Mouse (Mus musculus): ENCODE results near the gene Pdcl3. TPM values are rescaled to one million over a fixed set of nuclear protein-coding genes. Genes with fewer than 3 reads are reported as not detected.

Gene Pdcl3
- polyA plus RNA-seq, 1 experiment from 2014 or later = 181 TPM

- H3K27ac ChIP-seq (ENCODE audit: low read length) = peak overlapping the region; percentile 86
- WGBS = 3% methylated on average over 38 of the region's 38 CpGs
- peak overlapping the region; percentile 87 for H3K4me2 ChIP-seq (ENCODE audit: low read depth, low read length)
- peak overlapping the region; percentile 92 for H3K9ac ChIP-seq (ENCODE audit: low read length)
- peak; percentile 99 for ATAC-seq (ENCODE audit: low read depth)
- peak overlapping the region; percentile 92 for H3K4me3 ChIP-seq (ENCODE audit: low read length)
- H3K9me3 ChIP-seq (ENCODE audit: control insufficient read depth, low read length) = no peaks in the 10 kb centered on the region
- H3K36me3 ChIP-seq (ENCODE audit: control insufficient read depth, insufficient read depth, low read length) = peaks cover 2% of the 10 kb centered on the region
- H3K27me3 ChIP-seq (ENCODE audit: control insufficient read depth, insufficient read depth, low read depth, low read length) = no peaks in the 10 kb centered on the region
- H3K4me1 ChIP-seq (replicated peaks; ENCODE audit: control insufficient read depth, insufficient read depth, low read length) = peaks cover 10% of the 10 kb centered on the region; the same call in 1 of the 2 replicates
Observed at GRCm38 (mm10) chr1:38987080-38987864, 1.9 kb downstream of the Pdcl3 start.

GRCm38 (mm10) chr1:38987865-38988211, 2.4 kb downstream of the Pdcl3 start:
- peak overlapping the region; percentile 92 for H3K4me3 ChIP-seq (ENCODE audit: low read length)
- no peaks in the 10 kb centered on the region for H3K9me3 ChIP-seq (ENCODE audit: control insufficient read depth, low read length)
- peak overlapping the region; percentile 86 for H3K27ac ChIP-seq (ENCODE audit: low read length)
- peaks cover 6% of the 10 kb centered on the region for H3K36me3 ChIP-seq (ENCODE audit: control insufficient read depth, insufficient read depth, low read length)
- 2% methylated on average over 25 of the region's 25 CpGs for WGBS
- no peaks in the 10 kb centered on the region for H3K27me3 ChIP-seq (ENCODE audit: control insufficient read depth, insufficient read depth, low read depth, low read length)
- H3K4me1 ChIP-seq (replicated peaks; ENCODE audit: control insufficient read depth, insufficient read depth, low read length) = peaks cover 10% of the 10 kb centered on the region; the same call in 1 of the 2 replicates
- H3K9ac ChIP-seq (ENCODE audit: low read length) = peak overlapping the region; percentile 92
- peak overlapping the region; percentile 87 for H3K4me2 ChIP-seq (ENCODE audit: low read depth, low read length)
- peak; percentile 91 for ATAC-seq (ENCODE audit: low read depth)

- no peak for ATAC-seq (ENCODE audit: low read depth)
- 14% methylated on average over 7 of the region's 7 CpGs for WGBS
- Histone ChIP-seq H3K4me3 (ENCODE audit: low read length) (peak overlapping the region; percentile 92), H3K4me2 (ENCODE audit: low read depth, low read length) (peak overlapping the region; percentile 87), H3K27ac (ENCODE audit: low read length) (peak overlapping the region; percentile 5; the same call in 1 of the 2 replicates), H3K36me3 (ENCODE audit: control insufficient read depth, insufficient read depth, low read length) (peaks cover 8% of the 10 kb centered on the region), H3K4me1 (replicated peaks; ENCODE audit: control insufficient read depth, insufficient read depth, low read length) (peaks cover 10% of the 10 kb centered on the region; the same call in 1 of the 2 replicates), H3K9ac (ENCODE audit: low read length) (peak overlapping the region; percentile 92), H3K9me3 (ENCODE audit: control insufficient read depth, low read length) (no peaks in the 10 kb centered on the region), H3K27me3 (ENCODE audit: control insufficient read depth, insufficient read depth, low read depth, low read length) (no peaks in the 10 kb centered on the region)
Observed at GRCm38 (mm10) chr1:38988357-38988756, 2.9 kb downstream of the Pdcl3 start.

GRCm38 (mm10) chr1:38992365-38992764, 7.0 kb downstream of the Pdcl3 start:
- H3K4me1 ChIP-seq (replicated peaks; ENCODE audit: control insufficient read depth, insufficient read depth, low read length) = peaks cover 7% of the 10 kb centered on the region; the same call in 1 of the 2 replicates
- H3K27ac ChIP-seq (ENCODE audit: low read length) = no peak overlapping the region
- no peak overlapping the region for H3K4me3 ChIP-seq (ENCODE audit: low read length)
- 78% methylated on average over 3 of the region's 3 CpGs for WGBS
- ATAC-seq (ENCODE audit: low read depth) = no peak
- H3K4me2 ChIP-seq (ENCODE audit: low read depth, low read length) = no peak overlapping the region
- no peaks in the 10 kb centered on the region for H3K9me3 ChIP-seq (ENCODE audit: control insufficient read depth, low read length)
- H3K9ac ChIP-seq (ENCODE audit: low read length) = no peak overlapping the region
- no peaks in the 10 kb centered on the region for H3K27me3 ChIP-seq (ENCODE audit: control insufficient read depth, insufficient read depth, low read depth, low read length)
- H3K36me3 ChIP-seq (ENCODE audit: control insufficient read depth, insufficient read depth, low read length) = peaks cover 24% of the 10 kb centered on the region

GRCm38 (mm10) chr1:39001106-39001505, 15.7 kb downstream of the Pdcl3 start:
- no peak overlapping the region for H3K9ac ChIP-seq (ENCODE audit: low read length)
- H3K27ac ChIP-seq (ENCODE audit: low read length) = no peak overlapping the region
- 10% methylated on average over 5 of the region's 5 CpGs for WGBS
- no peaks in the 10 kb centered on the region for H3K27me3 ChIP-seq (ENCODE audit: control insufficient read depth, insufficient read depth, low read depth, low read length)
- peaks cover 8% of the 10 kb centered on the region for H3K36me3 ChIP-seq (ENCODE audit: control insufficient read depth, insufficient read depth, low read length)
- no peak for ATAC-seq (ENCODE audit: low read depth)
- no peak overlapping the region for H3K4me3 ChIP-seq (ENCODE audit: low read length)
- H3K9me3 ChIP-seq (ENCODE audit: control insufficient read depth, low read length) = no peaks in the 10 kb centered on the region
- H3K4me1 ChIP-seq (replicated peaks; ENCODE audit: control insufficient read depth, insufficient read depth, low read length) = no peaks in the 10 kb centered on the region
- H3K4me2 ChIP-seq (ENCODE audit: low read depth, low read length) = no peak overlapping the region

GRCm38 (mm10) chr1:39005751-39006354, 20.4 kb downstream of the Pdcl3 start:
- Histone ChIP-seq H3K36me3 (ENCODE audit: control insufficient read depth, insufficient read depth, low read length) (no peaks in the 10 kb centered on the region), H3K9me3 (ENCODE audit: control insufficient read depth, low read length) (no peaks in the 10 kb centered on the region), H3K9ac (ENCODE audit: low read length) (no peak overlapping the region), H3K4me2 (ENCODE audit: low read depth, low read length) (no peak overlapping the region), H3K4me1 (replicated peaks; ENCODE audit: control insufficient read depth, insufficient read depth, low read length) (0 out of 2 replicates have a peak, but pooled peaks cover 3% of the 10 kb centered on the region), H3K4me3 (ENCODE audit: low read length) (no peak overlapping the region), H3K27ac (ENCODE audit: low read length) (no peak overlapping the region), H3K27me3 (ENCODE audit: control insufficient read depth, insufficient read depth, low read depth, low read length) (no peaks in the 10 kb centered on the region)
- ATAC-seq (ENCODE audit: low read depth) = no peak
- WGBS = 74% methylated on average over 10 of the region's 10 CpGs

- H3K4me3 ChIP-seq (ENCODE audit: low read length) = no peak overlapping the region
- ATAC-seq (ENCODE audit: low read depth) = 0 out of 2 replicates have a peak, but pooled peaks have one; percentile 34
- H3K4me2 ChIP-seq (ENCODE audit: low read depth, low read length) = no peak overlapping the region
- no peaks in the 10 kb centered on the region for H3K9me3 ChIP-seq (ENCODE audit: control insufficient read depth, low read length)
- 0 out of 2 replicates have a peak, but pooled peaks cover 3% of the 10 kb centered on the region for H3K4me1 ChIP-seq (replicated peaks; ENCODE audit: control insufficient read depth, insufficient read depth, low read length)
- H3K9ac ChIP-seq (ENCODE audit: low read length) = no peak overlapping the region
- H3K36me3 ChIP-seq (ENCODE audit: control insufficient read depth, insufficient read depth, low read length) = no peaks in the 10 kb centered on the region
- H3K27ac ChIP-seq (ENCODE audit: low read length) = no peak overlapping the region
- WGBS = 40% methylated on average over 11 of the region's 11 CpGs
- H3K27me3 ChIP-seq (ENCODE audit: control insufficient read depth, insufficient read depth, low read depth, low read length) = no peaks in the 10 kb centered on the region
Observed at GRCm38 (mm10) chr1:39006830-39007829, 21.7 kb downstream of the Pdcl3 start.

- ATAC-seq (ENCODE audit: low read depth) = peak; percentile 51; the same call in 1 of the 2 replicates
- H3K36me3 ChIP-seq (ENCODE audit: control insufficient read depth, insufficient read depth, low read length) = no peaks in the 10 kb centered on the region
- H3K9ac ChIP-seq (ENCODE audit: low read length) = no peak overlapping the region
- 0 out of 2 replicates have a peak, but pooled peaks cover 3% of the 10 kb centered on the region for H3K4me1 ChIP-seq (replicated peaks; ENCODE audit: control insufficient read depth, insufficient read depth, low read length)
- 0 out of 2 replicates have a peak overlapping the region, but pooled peaks have one; percentile 14 for H3K4me2 ChIP-seq (ENCODE audit: low read depth, low read length)
- no peaks in the 10 kb centered on the region for H3K27me3 ChIP-seq (ENCODE audit: control insufficient read depth, insufficient read depth, low read depth, low read length)
- no peaks in the 10 kb centered on the region for H3K9me3 ChIP-seq (ENCODE audit: control insufficient read depth, low read length)
- 13% methylated on average over 12 of the region's 12 CpGs for WGBS
- no peak overlapping the region for H3K4me3 ChIP-seq (ENCODE audit: low read length)
- no peak overlapping the region for H3K27ac ChIP-seq (ENCODE audit: low read length)
Observed at GRCm38 (mm10) chr1:39010583-39011021, 25.2 kb downstream of the Pdcl3 start.
